Mouse (Mus musculus) intestine, postnatal 0 days (tissue): ENCODE data around the gene Kxd1. TPM values are rescaled to one million over a fixed set of nuclear protein-coding genes. Genes with fewer than 3 reads are reported as not detected.

Source experiments
- ATAC-seq: fragments of 200-750 bp; cut with Nextera tagmentation; 2 replicates; pipeline ENCODE4 v1.8.0; 2017; ENCODE audit warnings: mild to moderate bottlenecking, moderate TSS enrichment, moderate library complexity
- H3K27ac ChIP-seq: fragments of 300-500 bp; sonication (generic); 2 replicates; pipeline ENCODE4 v1.5.1; 2014; ENCODE audit warnings: mild to moderate bottlenecking, low read depth, low read length, moderate library complexity
- H3K27me3 ChIP-seq: fragments of 300-500 bp; sonication (generic); replicated peaks from 2 replicates; pipeline ENCODE4 v1.6.1; 2014; ENCODE audit warnings: low read length, mixed read lengths; ENCODE audit not compliant: control insufficient read depth, insufficient read depth
- H3K36me3 ChIP-seq: fragments of 300-500 bp; sonication (generic); 2 replicates; pipeline ENCODE4 v1.6.1; 2014; ENCODE audit warnings: mild to moderate bottlenecking, moderate library complexity; ENCODE audit not compliant: control insufficient read depth, insufficient read depth
- H3K4me1 ChIP-seq: fragments of 300-500 bp; sonication (generic); replicated peaks from 2 replicates; pipeline ENCODE4 v1.6.1; 2014; ENCODE audit warnings: antibody characterized with exemption, low read length, mixed read lengths; ENCODE audit not compliant: control insufficient read depth, insufficient read depth
- H3K4me2 ChIP-seq: fragments of 300-500 bp; sonication (generic); replicated peaks from 2 replicates; pipeline ENCODE4 v1.6.1; 2014; ENCODE audit warnings: low read depth, mild to moderate bottlenecking, moderate library complexity
- H3K4me3 ChIP-seq: fragments of 300-500 bp; sonication (generic); 2 replicates; pipeline ENCODE4 v1.5.1; 2014; ENCODE audit warnings: low read depth, low read length
- H3K9ac ChIP-seq: fragments of 300-500 bp; sonication (generic); 2 replicates; pipeline ENCODE4 v1.6.1; 2014; ENCODE audit warnings: mild to moderate bottlenecking, low read depth, low read length
- H3K9me3 ChIP-seq: fragments of 300-500 bp; sonication (generic); 2 replicates; pipeline ENCODE4 v1.6.1; 2016; ENCODE audit warnings: mixed run types; ENCODE audit not compliant: control insufficient read depth
- CTCF ChIP-seq: sonication (generic); IDR thresholded peaks from 2 replicates; pipeline ENCODE4 v1.5.1; 2016; ENCODE audit warnings: low read depth, mild to moderate bottlenecking, control low read depth, antibody characterized with exemption, moderate library complexity
- WGBS: fragments of 180-500 bp; shearing (Covaris S2); extraction: QIAGEN DNeasy Blood & Tissue Kit; methylation state at CpG from one replicate; pipeline ENCODE4 v1.1.7; 2014; 5-methylcytosine and 5-hydroxymethylcytosine counted together
- polyA plus RNA-seq: library from polyadenylated mRNA; unstranded; fragments of >200 nt; fragmentation: Nextera tagmentation; extraction: Ambion mirVana; gene quantifications from 2 replicates; pipeline ENCODE4 v1.2.1, GENCODE M21; 2015

The Kxd1 gene
- polyA plus RNA-seq, 1 experiment from 2014 or later = 46.4 TPM

GRCm38 (mm10) chr8:70560564-70560963 is 32.8 kb upstream of the Kxd1 start:
- Histone ChIP-seq H3K36me3 (no peaks in the 10 kb centered on the region; the same call in 1 of the 2 replicates), H3K4me1 (peaks cover 16% of the 10 kb centered on the region; the same call in 1 of the 2 replicates), H3K9me3 (no peaks in the 10 kb centered on the region), H3K9ac (no peak overlapping the region), H3K27me3 (no peaks in the 10 kb centered on the region), H3K4me2 (no peak overlapping the region), H3K27ac (no peak overlapping the region), H3K4me3 (no peak overlapping the region)
- WGBS = 71% methylated on average over 3 of the region's 3 CpGs
- no peak for ATAC-seq
- TF ChIP-seq CTCF = no peak

GRCm38 (mm10) chr8:70560096-70560495 is 32.3 kb upstream of the Kxd1 start:
- no peak overlapping the region for H3K9ac ChIP-seq
- no peaks in the 10 kb centered on the region for H3K9me3 ChIP-seq
- TF ChIP-seq CTCF = peak; percentile 65
- H3K4me3 ChIP-seq = no peak overlapping the region
- H3K4me2 ChIP-seq = no peak overlapping the region
- 79% methylated on average over 2 of the region's 2 CpGs for WGBS
- no peak overlapping the region for H3K27ac ChIP-seq
- peaks cover 19% of the 10 kb centered on the region; the same call in 1 of the 2 replicates for H3K4me1 ChIP-seq
- no peaks in the 10 kb centered on the region; the same call in 1 of the 2 replicates for H3K36me3 ChIP-seq
- 0 out of 2 replicates have a peak, but pooled peaks have one; percentile 36 for ATAC-seq
- H3K27me3 ChIP-seq = no peaks in the 10 kb centered on the region

GRCm38 (mm10) chr8:70558983-70559382 is 31.2 kb upstream of the Kxd1 start:
- ATAC-seq = no peak
- TF ChIP-seq CTCF = peak; percentile 55
- H3K27ac ChIP-seq = no peak overlapping the region
- H3K27me3 ChIP-seq = no peaks in the 10 kb centered on the region
- no peaks in the 10 kb centered on the region for H3K9me3 ChIP-seq
- 82% methylated on average over 3 of the region's 3 CpGs for WGBS
- no peak overlapping the region for H3K4me3 ChIP-seq
- no peak overlapping the region for H3K4me2 ChIP-seq
- H3K9ac ChIP-seq = no peak overlapping the region
- no peaks in the 10 kb centered on the region; the same call in 1 of the 2 replicates for H3K36me3 ChIP-seq
- peaks cover 16% of the 10 kb centered on the region for H3K4me1 ChIP-seq

GRCm38 (mm10) chr8:70558334-70558733 is 30.6 kb upstream of the Kxd1 start:
- H3K36me3 ChIP-seq = no peaks in the 10 kb centered on the region; the same call in 1 of the 2 replicates
- H3K27me3 ChIP-seq = no peaks in the 10 kb centered on the region
- no peaks in the 10 kb centered on the region for H3K9me3 ChIP-seq
- H3K27ac ChIP-seq = no peak overlapping the region
- no peak overlapping the region; the same call in 1 of the 2 replicates for H3K9ac ChIP-seq
- 56% methylated on average over 4 of the region's 4 CpGs for WGBS
- TF ChIP-seq CTCF = peak; percentile 51
- H3K4me1 ChIP-seq = peaks cover 19% of the 10 kb centered on the region
- H3K4me2 ChIP-seq = no peak overlapping the region
- no peak for ATAC-seq
- H3K4me3 ChIP-seq = no peak overlapping the region

GRCm38 (mm10) chr8:70555079-70555747 is 27.5 kb upstream of the Kxd1 start:
- peak; percentile 50 for ATAC-seq

GRCm38 (mm10) chr8:70553740-70554139 is 26.0 kb upstream of the Kxd1 start:
- no peak overlapping the region for H3K4me2 ChIP-seq
- peaks cover 17% of the 10 kb centered on the region for H3K4me1 ChIP-seq
- no peak overlapping the region for H3K27ac ChIP-seq
- no peak for ATAC-seq
- no peak overlapping the region for H3K4me3 ChIP-seq
- TF ChIP-seq CTCF = no peak
- no peak overlapping the region for H3K9ac ChIP-seq
- H3K9me3 ChIP-seq = no peaks in the 10 kb centered on the region
- no peaks in the 10 kb centered on the region for H3K27me3 ChIP-seq
- no peaks in the 10 kb centered on the region; the same call in 1 of the 2 replicates for H3K36me3 ChIP-seq

More at GRCm38 (mm10) chr8:70555079-70555747, 27.5 kb upstream of the Kxd1 start:
- H3K27ac ChIP-seq = no peak overlapping the region
- H3K4me2 ChIP-seq = no peak overlapping the region
- H3K36me3 ChIP-seq = no peaks in the 10 kb centered on the region; the same call in 1 of the 2 replicates
- H3K4me1 ChIP-seq = peaks cover 21% of the 10 kb centered on the region
- H3K9me3 ChIP-seq = no peaks in the 10 kb centered on the region
- no peak overlapping the region for H3K9ac ChIP-seq
- H3K27me3 ChIP-seq = no peaks in the 10 kb centered on the region
- TF ChIP-seq CTCF = no peak
- no peak overlapping the region for H3K4me3 ChIP-seq
- 51% methylated on average over 4 of the region's 4 CpGs for WGBS
